Mouse (Mus musculus) embryonic facial prominence, embryonic 15.5 days (tissue): ENCODE measurements around the gene Ppm1g. TPM values are rescaled to one million over a fixed set of nuclear protein-coding genes. Genes with fewer than 3 reads are reported as not detected.

Experiments used
- polyA plus RNA-seq: library from polyadenylated mRNA; unstranded; fragments of >200 nt; fragmentation: Nextera tagmentation; extraction: Ambion mirVana; gene quantifications from 2 replicates; pipeline ENCODE4 v1.2.1, GENCODE M21; 2015

Gene Ppm1g
- polyA plus RNA-seq, 1 experiment from 2014 or later = 115 TPM

Other genes starting within 250 kb of the Ppm1g start
- gene Atraid, start 172.4 kb downstream of the Ppm1g start, polyA plus RNA-seq = 173 and 174 TPM in 2 replicates
- gene Slc5a6, start 171.8 kb downstream of the Ppm1g start, polyA plus RNA-seq = 10.8 and 12.0 TPM in 2 replicates
- gene Cad, start 165.9 kb downstream of the Ppm1g start, polyA plus RNA-seq = 23.5 and 26.4 TPM in 2 replicates
- gene Dnajc5g, start 114.4 kb downstream of the Ppm1g start, polyA plus RNA-seq = not detected in 2 replicates
- 0.60 and 0.92 TPM in 2 replicates for gene Slc30a3, start 112.5 kb downstream of the Ppm1g start, polyA plus RNA-seq
- gene Trim54, start 104.0 kb downstream of the Ppm1g start, polyA plus RNA-seq = 10.2 and 13.7 TPM in 2 replicates
- not detected in 2 replicates for gene Ucn, start 81.9 kb downstream of the Ppm1g start, polyA plus RNA-seq
- gene Mpv17, start 66.4 kb downstream of the Ppm1g start, polyA plus RNA-seq = 67.3 and 73.4 TPM in 2 replicates
- 1.1 and 3.0 TPM in 2 replicates for gene Gm29609, start 40.8 kb downstream of the Ppm1g start, polyA plus RNA-seq
- 69.0 and 71.5 TPM in 2 replicates for gene Gtf3c2, start 40.5 kb downstream of the Ppm1g start, polyA plus RNA-seq
- gene Snx17, start 27.5 kb downstream of the Ppm1g start, polyA plus RNA-seq = 138 and 150 TPM in 2 replicates
- gene Eif2b4, start 27.3 kb downstream of the Ppm1g start, polyA plus RNA-seq = 74.4 and 74.7 TPM in 2 replicates
- gene Zfp513, start 18.4 kb downstream of the Ppm1g start, polyA plus RNA-seq = 12.2 and 12.5 TPM in 2 replicates
- 175 and 178 TPM in 2 replicates for gene Nrbp1, start 20.2 kb upstream of the Ppm1g start, polyA plus RNA-seq
- gene Gm9970, start 20.5 kb upstream of the Ppm1g start, polyA plus RNA-seq = 0.99 TPM in 1 of 2 replicates, not detected in the other
- gene Krtcap3, start 31.0 kb upstream of the Ppm1g start, polyA plus RNA-seq = 21.8 and 23.5 TPM in 2 replicates
- 39.4 and 39.5 TPM in 2 replicates for gene Ift172, start 70.4 kb upstream of the Ppm1g start, polyA plus RNA-seq
- 85.5 and 89.8 TPM in 2 replicates for gene Fndc4, start 75.4 kb upstream of the Ppm1g start, polyA plus RNA-seq
- gene Gckr, start 76.8 kb upstream of the Ppm1g start, polyA plus RNA-seq = 0.15 and 0.30 TPM in 2 replicates
- 50.0 and 51.9 TPM in 2 replicates for gene Zfp512, start 231.7 kb upstream of the Ppm1g start, polyA plus RNA-seq